Mouse (Mus musculus) liver, embryonic 12.5 days (tissue): ENCODE measurements around the gene Mthfsd. TPM values are rescaled to one million over a fixed set of nuclear protein-coding genes. Genes with fewer than 3 reads are reported as not detected.
"Not testable (repeated sequence)": the region's sequence is repeated elsewhere in the genome, so short reads cannot be mapped to it uniquely, and the experiment has no call there.

Experiments
- ATAC-seq: fragments of 200-750 bp; cut with Nextera tagmentation; 2 replicates; pipeline ENCODE4 v1.8.0; 2017; ENCODE audit warnings: moderate number of reproducible peaks, mild to moderate bottlenecking, moderate library complexity
- H3K27ac ChIP-seq: fragments of 300-500 bp; sonication (generic); 2 replicates; pipeline ENCODE4 v1.5.1; 2016; ENCODE audit warnings: mild to moderate bottlenecking
- H3K27me3 ChIP-seq: fragments of 300-500 bp; sonication (generic); replicated peaks from 2 replicates; pipeline ENCODE4 v1.6.1; 2016; ENCODE audit warnings: mild to moderate bottlenecking, moderate library complexity
- H3K36me3 ChIP-seq: fragments of 300-500 bp; sonication (generic); 2 replicates; pipeline ENCODE4 v1.6.1; 2016; ENCODE audit warnings: mild to moderate bottlenecking, moderate library complexity
- H3K4me1 ChIP-seq: fragments of 300-500 bp; sonication (generic); 2 replicates; pipeline ENCODE4 v1.6.1; 2016
- H3K4me2 ChIP-seq: fragments of 300-500 bp; sonication (generic); 2 replicates; pipeline ENCODE4 v1.6.1; 2016; ENCODE audit warnings: mild to moderate bottlenecking, moderate library complexity
- H3K4me3 ChIP-seq: fragments of 300-500 bp; sonication (generic); 2 replicates; pipeline ENCODE4 v1.5.1; 2016; ENCODE audit warnings: mild to moderate bottlenecking, moderate library complexity
- H3K9ac ChIP-seq: fragments of 300-500 bp; sonication (generic); 2 replicates; pipeline ENCODE4 v1.6.1; 2016; ENCODE audit warnings: mild to moderate bottlenecking, moderate library complexity
- H3K9me3 ChIP-seq: fragments of 300-500 bp; sonication (generic); replicated peaks from 2 replicates; pipeline ENCODE4 v1.6.1; 2016; ENCODE audit warnings: mild to moderate bottlenecking, moderate library complexity
- WGBS: fragments of 180-500 bp; shearing (Covaris S2); methylation state at CpG from one replicate; pipeline ENCODE4 v1.1.7; 2016; ENCODE audit not compliant: insufficient replicate concordance; 5-methylcytosine and 5-hydroxymethylcytosine counted together
- polyA plus RNA-seq: library from polyadenylated mRNA; unstranded; fragments of >200 nt; fragmentation: Nextera tagmentation; extraction: Ambion mirVana; gene quantifications from 2 replicates; pipeline ENCODE4 v1.2.1, GENCODE M21; 2016

The Mthfsd gene
- polyA plus RNA-seq = 30.5 and 32.4 TPM in 2 replicates

DNA sequence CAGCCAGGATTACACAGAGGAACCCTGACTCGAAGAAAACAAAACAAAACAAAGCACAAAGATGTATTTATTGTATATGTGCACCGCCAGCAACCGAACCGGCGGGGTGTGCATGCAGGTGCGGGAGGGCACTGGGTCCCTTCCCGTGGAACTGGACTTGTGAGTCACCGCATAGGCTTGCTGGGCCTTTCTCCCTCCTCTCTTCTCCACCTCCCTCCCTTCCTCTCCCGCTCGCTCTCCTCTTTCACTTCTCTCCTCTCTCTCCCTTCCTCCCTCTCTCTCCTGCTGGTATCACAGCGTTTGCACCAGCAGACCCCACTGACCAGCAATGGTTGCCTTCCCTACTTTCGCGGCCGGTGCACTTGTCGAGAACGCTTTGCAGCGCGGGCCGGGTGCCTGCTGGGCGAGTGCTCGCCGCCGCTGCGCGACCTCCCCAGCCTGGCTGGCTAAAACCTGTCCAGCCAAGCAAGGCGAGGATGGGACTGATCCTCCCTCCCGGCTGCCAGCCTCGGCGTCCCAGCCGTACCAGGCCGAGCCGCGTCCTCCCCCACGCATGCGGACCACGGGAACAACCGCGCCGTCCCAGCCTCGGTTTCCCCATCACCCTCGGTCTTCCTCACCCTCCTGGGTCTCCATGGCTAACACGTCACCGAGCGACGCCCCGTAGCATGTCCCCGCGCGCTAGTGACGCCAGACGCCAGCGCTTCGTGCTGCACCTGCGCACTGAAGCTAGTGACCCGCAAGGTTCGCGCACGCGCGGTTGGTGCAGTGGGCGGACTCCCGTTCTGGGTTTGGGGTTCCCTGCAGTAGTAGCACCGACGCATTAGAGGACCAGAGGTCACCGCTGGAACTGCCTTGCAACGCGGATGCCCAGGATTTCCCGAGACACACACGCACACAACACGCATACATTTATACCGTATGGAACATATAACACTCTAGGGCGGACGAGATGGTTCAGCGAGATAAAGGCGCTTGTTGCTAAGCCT, at the start of gene Mthfsd:
Mthfsd (minus strand) TSS at position 725 of the 989 bp plus-strand sequence.
- Histone ChIP-seq H3K27me3 (peaks cover 36% of the 10 kb centered on the region), H3K4me1 (peaks cover 23% of the 10 kb centered on the region), H3K27ac (peak within 1 kb of the TSS; percentile 59), H3K9ac (peak within 1 kb of the TSS; percentile 82), H3K36me3 (peaks cover 33% of the 10 kb centered on the region), H3K4me3 (peak within 1 kb of the TSS; percentile 85), H3K9me3 (no peaks in the 10 kb centered on the region), H3K4me2 (peak within 1 kb of the TSS; percentile 87)
- 1% methylated on average over 75 of the region's 75 CpGs for WGBS
- peak; percentile 93 for ATAC-seq

DNA sequence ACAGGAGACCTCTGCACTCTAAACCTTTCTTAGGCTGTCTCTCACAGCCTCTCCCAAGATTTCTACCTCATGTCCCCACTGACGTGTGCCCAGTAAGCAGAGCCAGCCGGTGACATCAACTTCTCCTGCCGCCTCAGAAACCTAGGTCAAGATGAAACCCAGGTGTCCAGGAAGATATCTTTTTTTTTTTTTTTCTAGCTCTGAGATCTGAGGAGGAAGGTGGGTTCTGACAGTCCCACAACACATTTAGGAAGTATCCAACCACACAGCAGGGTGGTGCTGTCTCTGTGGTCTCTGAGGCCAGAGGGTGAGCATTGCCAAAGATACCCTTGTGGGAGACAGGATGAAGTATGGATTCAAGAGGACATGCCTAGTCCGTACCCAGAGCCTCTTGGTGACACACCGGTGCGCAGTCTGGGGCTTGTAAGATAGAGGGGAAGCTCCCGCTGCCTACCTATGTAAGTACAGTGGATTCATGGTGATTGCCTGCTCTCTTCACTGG, 48.8 kb upstream of the Mthfsd start:
- H3K4me1 ChIP-seq = no peaks in the 10 kb centered on the region
- H3K9me3 ChIP-seq = no peaks in the 10 kb centered on the region
- H3K9ac ChIP-seq = no peak overlapping the region
- H3K27me3 ChIP-seq = peaks cover 36% of the 10 kb centered on the region
- H3K4me2 ChIP-seq = no peak overlapping the region
- H3K36me3 ChIP-seq = no peaks in the 10 kb centered on the region
- WGBS = 48% methylated on average over 7 of the region's 7 CpGs
- H3K4me3 ChIP-seq = no peak overlapping the region
- no peak overlapping the region for H3K27ac ChIP-seq
- no peak for ATAC-seq

DNA sequence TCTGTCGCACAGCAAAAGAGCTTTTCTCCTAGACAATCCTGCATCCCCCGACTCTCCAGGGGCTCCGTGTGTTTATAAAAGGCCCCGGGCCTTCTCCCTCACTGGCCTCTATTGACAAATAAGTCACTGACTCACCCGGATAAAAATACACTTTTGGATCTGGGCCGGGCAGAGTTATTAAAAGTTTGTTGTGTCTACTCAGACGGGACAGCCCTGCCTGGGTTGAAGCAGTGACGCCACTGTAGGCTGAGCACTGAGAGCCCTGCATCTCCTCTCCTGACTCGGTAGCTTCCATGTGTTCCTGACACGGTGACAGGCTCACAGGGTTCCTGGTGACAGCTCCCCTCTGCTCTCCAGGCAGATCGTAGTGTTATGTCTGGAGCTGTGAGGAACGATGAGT, 44.2 kb upstream of the Mthfsd start:
- Histone ChIP-seq H3K9ac (no peak overlapping the region), H3K4me3 (no peak overlapping the region), H3K4me2 (no peak overlapping the region), H3K27me3 (peaks cover 56% of the 10 kb centered on the region), H3K9me3 (no peaks in the 10 kb centered on the region), H3K27ac (no peak overlapping the region), H3K4me1 (no peaks in the 10 kb centered on the region), H3K36me3 (no peaks in the 10 kb centered on the region)
- WGBS = 65% methylated on average over 12 of the region's 12 CpGs
- ATAC-seq = no peak

GRCm38 (mm10) chr8:121148573-121149083, 40.4 kb upstream of the Mthfsd start:
- Histone ChIP-seq H3K27me3 (peaks cover 52% of the 10 kb centered on the region), H3K4me2 (no peak overlapping the region), H3K36me3 (no peaks in the 10 kb centered on the region), H3K9ac (no peak overlapping the region), H3K4me3 (no peak overlapping the region), H3K4me1 (no peaks in the 10 kb centered on the region), H3K9me3 (no peaks in the 10 kb centered on the region), H3K27ac (no peak overlapping the region)
- WGBS = 18% methylated on average over 8 of the region's 8 CpGs
- ATAC-seq = no peak

GRCm38 (mm10) chr8:121145457-121146134, 37.4 kb upstream of the Mthfsd start:
- peaks cover 67% of the 10 kb centered on the region for H3K27me3 ChIP-seq
- H3K4me2 ChIP-seq, ATAC-seq, H3K36me3 ChIP-seq, H3K27ac ChIP-seq, H3K9ac ChIP-seq, H3K9me3 ChIP-seq, H3K4me1 ChIP-seq, H3K4me3 ChIP-seq: not testable (repeated sequence)
- 33% methylated on average over 5 of the region's 6 CpGs for WGBS

GRCm38 (mm10) chr8:121136856-121137255, 28.7 kb upstream of the Mthfsd start:
- H3K4me1 ChIP-seq = no peaks in the 10 kb centered on the region
- no peak overlapping the region for H3K9ac ChIP-seq
- no peak overlapping the region for H3K27ac ChIP-seq
- ATAC-seq = no peak
- H3K9me3 ChIP-seq = peaks cover 12% of the 10 kb centered on the region; the same call in 1 of the 2 replicates
- H3K27me3 ChIP-seq = peaks cover 32% of the 10 kb centered on the region
- H3K4me2 ChIP-seq = no peak overlapping the region
- no peaks in the 10 kb centered on the region for H3K36me3 ChIP-seq
- no peak overlapping the region for H3K4me3 ChIP-seq
- WGBS = 80% methylated on average over 6 of the region's 6 CpGs

DNA sequence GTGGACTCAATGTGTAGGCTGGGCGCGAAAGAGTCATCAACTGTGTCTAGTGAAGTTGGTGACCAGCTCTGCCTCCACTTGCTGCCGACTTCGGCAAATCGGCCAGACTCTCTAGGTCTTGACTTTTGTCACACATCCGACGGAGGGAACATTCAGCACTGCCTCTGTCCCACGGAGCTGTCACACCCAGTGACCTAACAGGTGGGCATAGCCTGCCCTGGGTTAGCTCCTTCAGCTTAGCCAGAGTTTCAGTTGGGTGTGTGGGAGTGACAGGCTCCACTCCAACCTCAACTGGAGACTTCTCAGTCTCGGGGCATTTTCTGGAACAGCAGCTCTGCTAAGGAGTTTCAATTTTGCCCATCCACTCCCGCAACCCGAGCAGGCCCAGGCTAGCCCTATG, 26.3 kb upstream of the Mthfsd start:
- Histone ChIP-seq H3K9ac (no peak overlapping the region), H3K36me3 (no peaks in the 10 kb centered on the region), H3K4me3 (no peak overlapping the region), H3K27ac (no peak overlapping the region), H3K4me1 (no peaks in the 10 kb centered on the region), H3K9me3 (peaks cover 12% of the 10 kb centered on the region; the same call in 1 of the 2 replicates), H3K27me3 (peaks cover 49% of the 10 kb centered on the region), H3K4me2 (no peak overlapping the region)
- ATAC-seq = no peak
- 73% methylated on average over 11 of the region's 11 CpGs for WGBS

GRCm38 (mm10) chr8:121134102-121134501, 25.9 kb upstream of the Mthfsd start:
- Histone ChIP-seq H3K4me2 (no peak overlapping the region), H3K36me3 (no peaks in the 10 kb centered on the region), H3K9me3 (peaks cover 12% of the 10 kb centered on the region; the same call in 1 of the 2 replicates), H3K27me3 (peaks cover 53% of the 10 kb centered on the region), H3K4me3 (no peak overlapping the region), H3K4me1 (no peaks in the 10 kb centered on the region), H3K9ac (no peak overlapping the region), H3K27ac (no peak overlapping the region)
- 64% methylated on average over 10 of the region's 10 CpGs for WGBS
- ATAC-seq = no peak

- Histone ChIP-seq H3K4me1 (no peaks in the 10 kb centered on the region), H3K9me3 (peaks cover 5% of the 10 kb centered on the region; the same call in 1 of the 2 replicates), H3K27me3 (peaks cover 63% of the 10 kb centered on the region), H3K27ac (no peak overlapping the region), H3K36me3 (no peaks in the 10 kb centered on the region), H3K4me3 (no peak overlapping the region), H3K4me2 (no peak overlapping the region), H3K9ac (no peak overlapping the region)
- no peak for ATAC-seq
- WGBS = 62% methylated on average over 5 of the region's 5 CpGs
Measured at GRCm38 (mm10) chr8:121132961-121133513, 24.8 kb upstream of the Mthfsd start.

GRCm38 (mm10) chr8:121130522-121130921, 22.3 kb upstream of the Mthfsd start:
- H3K4me3 ChIP-seq = no peak overlapping the region
- no peak for ATAC-seq
- H3K4me2 ChIP-seq = no peak overlapping the region
- no peak overlapping the region for H3K9ac ChIP-seq
- no peak overlapping the region for H3K27ac ChIP-seq
- H3K4me1 ChIP-seq = 0 out of 2 replicates have a peak, but pooled peaks cover 2% of the 10 kb centered on the region
- no peaks in the 10 kb centered on the region for H3K9me3 ChIP-seq
- peaks cover 86% of the 10 kb centered on the region for H3K27me3 ChIP-seq
- no peaks in the 10 kb centered on the region for H3K36me3 ChIP-seq
- 30% methylated on average over 5 of the region's 5 CpGs for WGBS

- H3K27ac ChIP-seq = no peak overlapping the region
- no peak overlapping the region for H3K4me2 ChIP-seq
- H3K4me3 ChIP-seq = no peak overlapping the region
Measured at GRCm38 (mm10) chr8:121129265-121129940, 21.2 kb upstream of the Mthfsd start.

More at GRCm38 (mm10) chr8:121129265-121129940, 21.2 kb upstream of the Mthfsd start:
- 12% methylated on average over 16 of the region's 16 CpGs for WGBS
- 0 out of 2 replicates have a peak, but pooled peaks cover 7% of the 10 kb centered on the region for H3K4me1 ChIP-seq
- H3K27me3 ChIP-seq = peaks cover 94% of the 10 kb centered on the region
- no peaks in the 10 kb centered on the region for H3K9me3 ChIP-seq
- no peak for ATAC-seq
- no peaks in the 10 kb centered on the region for H3K36me3 ChIP-seq
- H3K9ac ChIP-seq = no peak overlapping the region
